Mouse (Mus musculus) erythroblast, embryonic 14.5 days (primary cell): ENCODE data around the gene Rbms3.

Source experiments
- GATA1 ChIP-seq: IDR thresholded peaks from 2 replicates; pipeline ENCODE4 v1.6.1; 2012; ENCODE audit warnings: low read length, inconsistent platforms, mixed read lengths
- TAL1 ChIP-seq: IDR thresholded peaks from 3 replicates; pipeline ENCODE4 v1.6.1; 2012; ENCODE audit warnings: low read length, inconsistent platforms, mixed read lengths

DNA sequence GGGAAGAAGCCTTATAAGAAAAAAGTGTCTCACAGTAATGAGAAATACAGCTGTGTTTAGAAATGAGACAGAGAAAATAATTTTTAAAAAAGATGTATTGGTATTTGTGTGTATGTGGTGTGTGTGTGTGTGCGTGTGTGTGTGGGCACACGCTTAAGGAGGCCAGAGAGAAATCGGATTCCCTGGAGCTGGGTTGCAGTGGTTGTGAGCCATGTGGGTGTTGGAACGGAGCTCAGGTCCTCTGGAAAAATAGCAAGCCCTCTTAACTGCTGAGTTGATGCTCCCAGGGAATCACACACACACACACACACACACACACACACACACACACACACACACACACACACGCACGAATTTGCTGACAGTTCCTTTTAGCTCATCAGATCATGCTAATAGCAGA is 900.5 kb downstream of the Rbms3 start:
- TF ChIP-seq GATA1 (no peak), TAL1 (no peak)
